Mouse (Mus musculus): ENCODE results near the gene Ankle1.
A peak's percentile ranks its signal among the peaks of the same experiment; 100 is the strongest.

Ankle1 gene

GRCm38 (mm10) chr8:71381971-71382961, 23.5 kb upstream of the Ankle1 start:
- DNase-seq = peak; percentile 73 to 84

GRCm38 (mm10) chr8:71383396-71383795, 22.4 kb upstream of the Ankle1 start:
- DNase-seq = no peak

- DNase-seq = no peak
These were observed 21.9 kb upstream of the Ankle1 start for GRCm38 (mm10) chr8:71383860-71384259.

- no peak for DNase-seq
These were observed 20.5 kb upstream of the Ankle1 start for GRCm38 (mm10) chr8:71385212-71385835.

- DNase-seq = no peak
These were observed 17.5 kb upstream of the Ankle1 start for GRCm38 (mm10) chr8:71388267-71388666.

GRCm38 (mm10) chr8:71391696-71392095, 14.1 kb upstream of the Ankle1 start:
- no peak for DNase-seq

GRCm38 (mm10) chr8:71392391-71392790, 13.4 kb upstream of the Ankle1 start:
- DNase-seq = peak in 1 of 2 experiments; percentile 2

- peak; percentile 2 to 9 for DNase-seq
These were observed 12.9 kb upstream of the Ankle1 start for GRCm38 (mm10) chr8:71392871-71393270.

GRCm38 (mm10) chr8:71394481-71394880, 11.3 kb upstream of the Ankle1 start:
- DNase-seq = no peak

- no peak for DNase-seq
These were observed 10.7 kb upstream of the Ankle1 start for GRCm38 (mm10) chr8:71395071-71395470.

GRCm38 (mm10) chr8:71395629-71396028, 10.2 kb upstream of the Ankle1 start, which contains the start of gene Ushbp1:
Gene Ushbp1, minus strand, starts transcription at chr8:71395802.
- DNase-seq = no peak

GRCm38 (mm10) chr8:71396639-71397305, 9.0 kb upstream of the Ankle1 start, which contains the start of gene Babam1:
Gene Babam1, plus strand, starts transcription at chr8:71396861.
- peak; percentile 92 for DNase-seq

- no peak for DNase-seq
These were observed 8.1 kb upstream of the Ankle1 start for GRCm38 (mm10) chr8:71397701-71398100.

GRCm38 (mm10) chr8:71400826-71401225, 5.0 kb upstream of the Ankle1 start:
- DNase-seq = no peak

GRCm38 (mm10) chr8:71401454-71401853, 4.4 kb upstream of the Ankle1 start:
- no peak for DNase-seq

GRCm38 (mm10) chr8:71402446-71402964, 3.3 kb upstream of the Ankle1 start:
- no peak for DNase-seq

- no peak for DNase-seq
These were observed 2.5 kb upstream of the Ankle1 start for GRCm38 (mm10) chr8:71403107-71403885.

- DNase-seq = no peak
These were observed 1.8 kb upstream of the Ankle1 start for GRCm38 (mm10) chr8:71404011-71404410.

- DNase-seq = no peak
These were observed 859 bp upstream of the Ankle1 start for GRCm38 (mm10) chr8:71404951-71405351.

GRCm38 (mm10) chr8:71406099-71407015, 547 bp downstream of the Ankle1 start:
- peak; percentile 33 to 54 for DNase-seq

GRCm38 (mm10) chr8:71407441-71407840, 1.6 kb downstream of the Ankle1 start:
- no peak for DNase-seq
